Mouse (Mus musculus) left cerebral cortex, adult 2 months (tissue): ENCODE results near the gene Cnih3. TPM values are rescaled to one million over a fixed set of nuclear protein-coding genes. Genes with fewer than 3 reads are reported as not detected.

Source experiments
- DNase-seq, 2 experiments: peaks; one replicate each; pipeline ENCODE4 v3.0.0; 2021 to 2022; ENCODE audit warnings: low spot score in 2 of 2, mixed read lengths in 1 of 2; ENCODE audit errors: extremely low spot score in 1 of 2
- H3K27ac ChIP-seq: fragments of 200-600 bp; 2 replicates; pipeline ENCODE4 v1.8.1; 2022
- H3K4me3 ChIP-seq: fragments of 200-600 bp; 2 replicates; pipeline ENCODE4 v1.8.1; 2022
- CTCF ChIP-seq: fragments of 200-600 bp; IDR thresholded peaks from 2 replicates; pipeline ENCODE4 v1.8.1; 2022; ENCODE audit warnings: antibody characterized with exemption, mild to moderate bottlenecking, moderate library complexity
- intact Hi-C: fragments of 180-260 bp; cut with DNase I; formaldehyde crosslinking; loops from one replicate; pipeline ENCODE4 v1.15.1; 2025
- total RNA-seq, 2 experiments: library from RNA; stranded (reverse); gene quantifications; 2 replicates each; pipeline ENCODE4 v1.2.3; 2021

Cnih3 gene
- total RNA-seq, 2 experiments from 2014 or later, result 76.9 to 78.0 TPM

- no peak for TF ChIP-seq CTCF
- no peak for DNase-seq
- H3K4me3 ChIP-seq, result no peak overlapping the region
- H3K27ac ChIP-seq, result no peak overlapping the region
- intact Hi-C loops, result no loop called here
Measured at GRCm38 (mm10) chr1:181355683-181356082, 3.3 kb downstream of the Cnih3 start.

- Histone ChIP-seq H3K4me3 (no peak overlapping the region), H3K27ac (no peak overlapping the region)
- intact Hi-C loops, result no loop called here
- no peak for TF ChIP-seq CTCF
- DNase-seq, result no peak
Measured at GRCm38 (mm10) chr1:181357870-181358269, 5.4 kb downstream of the Cnih3 start.

GRCm38 (mm10) chr1:181358526-181358925, 6.1 kb downstream of the Cnih3 start:
- no peak for DNase-seq
- no peak overlapping the region for H3K4me3 ChIP-seq
- H3K27ac ChIP-seq, result no peak overlapping the region
- TF ChIP-seq CTCF, result no peak
- intact Hi-C loops, result no loop called here

- no peak for DNase-seq
- TF ChIP-seq CTCF, result no peak; the same call in 1 of the 2 replicates
- no peak overlapping the region for H3K4me3 ChIP-seq
- no peak overlapping the region for H3K27ac ChIP-seq
- intact Hi-C loops, result no loop called here
Measured at GRCm38 (mm10) chr1:181360732-181361131, 8.3 kb downstream of the Cnih3 start.

- H3K27ac ChIP-seq, result no peak overlapping the region
- intact Hi-C loops, result no loop called here
- no peak for DNase-seq
- TF ChIP-seq CTCF, result no peak
- no peak overlapping the region for H3K4me3 ChIP-seq
Measured at GRCm38 (mm10) chr1:181364025-181364424, 11.6 kb downstream of the Cnih3 start.

DNA sequence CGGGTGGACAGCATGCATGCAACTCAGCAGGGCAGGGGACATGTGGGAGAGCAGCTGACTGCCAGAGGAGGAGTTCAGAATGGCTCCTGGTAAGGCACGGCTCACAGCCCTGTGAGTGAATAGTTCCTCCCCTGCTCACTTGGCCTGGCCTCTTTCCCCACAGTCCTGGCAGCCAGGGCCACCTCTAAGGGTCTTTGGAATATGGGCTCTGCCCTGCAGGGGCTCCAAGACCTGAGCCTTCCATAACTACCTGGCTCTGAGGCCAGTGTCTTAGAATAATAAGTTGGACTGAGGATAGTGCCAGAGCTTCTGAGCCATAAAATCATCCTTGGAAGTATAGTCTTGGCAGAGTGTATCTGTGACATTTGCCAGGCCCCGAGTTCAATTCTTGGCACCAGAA, 12.9 kb downstream of the Cnih3 start:
- Histone ChIP-seq H3K4me3 (no peak overlapping the region), H3K27ac (no peak overlapping the region)
- no peak for TF ChIP-seq CTCF
- DNase-seq, result no peak
- intact Hi-C loops, result no loop called here

DNA sequence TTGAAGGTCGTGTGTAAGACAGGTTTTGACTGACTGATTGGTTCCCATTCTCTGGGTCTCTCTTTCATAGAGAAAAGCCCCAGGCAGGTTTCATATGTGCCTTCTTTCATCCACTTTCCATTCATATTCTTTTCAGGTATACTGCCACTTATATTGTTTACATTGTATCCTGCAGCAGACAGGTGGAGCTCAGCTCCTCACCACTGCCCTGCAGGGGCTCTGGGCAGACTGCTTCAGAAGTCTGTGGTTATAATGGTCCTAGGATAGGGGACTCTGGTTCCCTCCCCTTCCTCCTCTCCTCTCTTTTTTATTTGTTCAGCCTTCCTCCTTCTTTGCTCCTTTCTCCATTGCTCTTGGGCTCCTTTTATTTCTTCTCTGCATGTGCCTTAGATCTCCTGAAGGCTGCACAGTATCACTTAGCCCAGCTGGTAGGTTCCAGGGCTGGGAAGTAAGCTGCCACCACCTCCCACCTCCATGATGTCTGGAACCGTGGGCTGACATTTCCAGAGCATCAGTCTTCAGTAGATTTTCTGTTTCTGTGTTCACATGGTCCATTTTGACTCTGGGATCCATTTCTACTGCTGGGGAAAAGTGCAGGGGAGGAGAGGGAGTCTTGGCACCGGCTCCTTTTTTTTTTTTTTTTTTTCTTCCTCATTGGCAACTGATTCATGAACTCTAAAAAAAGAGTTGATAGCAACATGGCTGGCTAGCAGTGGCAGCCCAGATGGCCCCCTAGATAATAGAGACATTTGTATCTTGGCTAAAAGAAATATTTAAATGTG, 16.6 kb downstream of the Cnih3 start:
- intact Hi-C loops, result loop anchor here (1.0 to 2.0 kb wide), 2 partner anchors 12 to 44 kb away; no protein-coding TSS in a partner anchor
- Histone ChIP-seq H3K4me3 (no peak overlapping the region), H3K27ac (peak overlapping the region; percentile 36; the same call in 1 of the 2 replicates)
- no peak for TF ChIP-seq CTCF
- DNase-seq, result peak; percentile 54 to 59

GRCm38 (mm10) chr1:181370370-181370769, 17.9 kb downstream of the Cnih3 start:
- intact Hi-C loops, result loop anchor here (10.0 kb wide), 1 partner anchor 244 kb away; no protein-coding TSS in a partner anchor
- no peak overlapping the region for H3K4me3 ChIP-seq
- no peak for DNase-seq
- no peak for TF ChIP-seq CTCF
- no peak overlapping the region for H3K27ac ChIP-seq

- Histone ChIP-seq H3K4me3 (no peak overlapping the region), H3K27ac (0 out of 2 replicates have a peak overlapping the region, but pooled peaks have one; percentile 8)
- no peak for DNase-seq
- no peak for TF ChIP-seq CTCF
- intact Hi-C loops, result loop anchor here (10.0 kb wide), 1 partner anchor 244 kb away; no protein-coding TSS in a partner anchor
Measured at GRCm38 (mm10) chr1:181371226-181371625, 18.8 kb downstream of the Cnih3 start.

DNA sequence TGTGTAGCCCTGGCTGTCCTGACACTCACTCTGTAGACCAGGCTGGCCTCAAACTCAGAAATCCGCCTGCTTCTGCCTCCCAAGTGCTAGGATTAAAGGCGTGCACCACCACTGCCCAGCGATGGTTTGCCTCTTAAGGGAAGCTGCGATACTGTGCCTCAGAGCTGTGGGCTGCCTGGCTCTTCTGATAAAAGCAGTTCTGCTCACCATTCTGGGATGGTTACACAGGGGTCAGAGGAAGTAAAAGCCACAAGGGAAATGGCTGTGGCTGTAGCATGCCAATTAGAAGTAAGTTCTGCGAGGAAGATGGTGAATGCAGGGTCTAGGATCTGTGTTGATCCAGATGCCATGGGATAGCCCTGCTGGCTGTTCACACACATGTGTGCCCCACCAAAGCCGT, 19.9 kb downstream of the Cnih3 start:
- no peak for DNase-seq

GRCm38 (mm10) chr1:181374627-181375374, 22.4 kb downstream of the Cnih3 start:
- no peak for DNase-seq
- Histone ChIP-seq H3K27ac (no peak overlapping the region), H3K4me3 (no peak overlapping the region)
- TF ChIP-seq CTCF, result no peak
- intact Hi-C loops, result loop anchor here (5.0 to 10.0 kb wide), 2 partner anchors 172 to 240 kb away; no protein-coding TSS in a partner anchor

More for the DNA sequence above, 19.9 kb downstream of the Cnih3 start:
- intact Hi-C loops, result loop anchor here (10.0 kb wide), 1 partner anchor 242 kb away; no protein-coding TSS in a partner anchor
- H3K4me3 ChIP-seq, result no peak overlapping the region
- H3K27ac ChIP-seq, result no peak overlapping the region
- no peak for TF ChIP-seq CTCF

DNA sequence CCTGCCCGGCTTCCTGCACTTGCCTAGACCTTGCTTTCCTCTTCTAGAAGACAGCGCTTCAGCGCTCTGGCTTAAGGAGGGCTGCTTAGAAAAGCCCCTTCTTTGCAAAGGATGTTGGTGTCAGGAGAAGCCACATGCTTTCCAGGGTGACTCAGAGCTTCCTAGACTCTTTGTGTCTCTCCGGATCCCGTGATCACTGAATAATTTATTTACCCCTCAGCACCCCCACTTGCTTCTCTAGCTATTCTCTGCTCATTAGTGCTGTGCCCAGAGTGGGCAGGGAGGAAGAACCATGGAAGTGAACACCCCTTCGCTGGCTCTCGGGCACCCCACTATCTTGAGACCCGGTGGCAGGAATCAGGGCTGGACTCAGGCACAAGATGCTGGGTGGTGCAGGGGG, 24.0 kb downstream of the Cnih3 start:
- no peak for TF ChIP-seq CTCF
- intact Hi-C loops, result loop anchor here (5.0 to 10.0 kb wide), 2 partner anchors 171 to 238 kb away; no protein-coding TSS in a partner anchor
- no peak for DNase-seq
- Histone ChIP-seq H3K27ac (no peak overlapping the region; the same call in 1 of the 2 replicates), H3K4me3 (no peak overlapping the region)
